Mouse (Mus musculus): Measurements from ENCODE around the gene Ldlrad3.

Ldlrad3 gene

DNA sequence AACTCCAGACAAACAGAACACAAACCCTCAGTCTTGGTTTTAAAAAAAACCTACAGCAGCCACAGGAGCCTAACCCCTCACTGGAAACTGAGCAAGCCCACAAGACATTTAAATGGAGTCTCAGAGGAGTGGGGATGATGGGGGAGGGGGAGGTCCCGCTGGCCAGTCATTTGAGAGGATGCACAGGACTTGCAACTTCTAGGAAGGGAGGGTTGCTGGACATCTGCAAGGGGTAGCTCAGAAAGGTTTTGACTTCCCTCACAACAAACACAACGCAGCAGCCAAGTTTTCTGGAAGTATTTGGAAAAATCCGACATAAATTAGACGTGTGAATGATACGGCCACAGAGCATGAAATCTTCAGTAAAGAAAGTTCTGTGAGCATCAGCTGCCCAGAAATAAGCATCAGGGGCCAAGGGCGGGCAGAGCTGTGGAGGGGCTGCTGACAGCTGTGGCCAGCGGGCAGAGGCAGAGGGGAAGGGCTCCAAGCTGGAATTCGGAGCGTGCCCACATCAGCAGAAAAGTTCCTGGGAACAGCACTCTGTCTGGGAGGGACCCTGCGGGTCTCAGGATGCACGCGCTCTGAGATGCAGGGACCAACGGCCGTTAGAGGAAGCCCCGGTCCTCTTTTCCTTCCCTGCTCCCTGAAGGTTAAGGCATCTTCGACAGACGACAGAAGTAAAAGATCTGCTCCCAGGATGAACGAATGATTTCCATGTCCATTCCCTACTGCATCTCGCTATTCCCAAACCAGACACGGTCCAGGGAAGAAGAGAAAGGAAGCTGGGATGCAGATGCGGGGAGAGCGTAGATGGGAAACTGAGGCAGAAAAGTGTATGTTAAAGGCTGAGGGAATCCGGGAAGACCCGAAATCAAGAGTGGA, 875 bp downstream of the Ldlrad3 start:
- no peak for DNase-seq

DNA sequence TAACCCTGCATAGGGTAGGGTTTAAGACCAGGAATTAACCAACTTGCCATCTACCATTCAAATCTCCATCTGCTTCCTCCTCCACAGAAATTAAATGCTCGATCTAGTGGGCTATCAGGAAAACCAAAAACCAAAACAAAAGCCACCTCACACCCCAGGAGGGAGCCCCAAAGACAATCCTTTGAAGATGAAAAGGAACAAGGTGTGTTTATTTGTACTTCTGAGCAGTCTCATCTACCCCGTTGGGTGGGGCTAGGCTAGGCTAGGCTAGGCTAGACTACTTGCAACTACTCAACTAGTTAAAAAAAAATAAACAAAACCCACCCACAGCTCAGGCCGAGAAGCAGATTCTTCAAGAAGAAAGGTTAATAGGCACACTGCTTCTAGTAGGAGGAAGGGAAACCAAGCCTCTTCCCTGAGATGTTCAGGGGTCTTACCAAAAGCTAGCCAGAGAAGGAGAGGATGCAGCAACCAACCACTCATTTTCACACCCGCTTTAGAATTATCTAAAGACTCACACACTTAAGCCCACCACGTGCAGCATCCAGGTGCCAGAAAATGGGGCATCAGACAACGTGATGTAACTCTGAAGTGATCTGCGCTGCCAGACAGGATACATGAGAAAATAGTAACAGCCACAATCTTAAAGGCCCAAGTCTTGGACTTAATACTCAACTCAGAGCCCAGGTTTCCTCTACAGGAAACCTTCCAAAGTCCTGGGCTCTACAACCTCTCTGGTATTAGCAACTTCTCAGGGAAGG, 2.3 kb downstream of the Ldlrad3 start:
- no peak for DNase-seq

- no peak for DNase-seq
These were observed 4.7 kb downstream of the Ldlrad3 start for GRCm38 (mm10) chr2:102181459-102181858.

GRCm38 (mm10) chr2:102176434-102176772, 9.8 kb downstream of the Ldlrad3 start:
- DNase-seq = no peak

- no peak for DNase-seq
These were observed 10.3 kb downstream of the Ldlrad3 start for GRCm38 (mm10) chr2:102175741-102176433.

DNA sequence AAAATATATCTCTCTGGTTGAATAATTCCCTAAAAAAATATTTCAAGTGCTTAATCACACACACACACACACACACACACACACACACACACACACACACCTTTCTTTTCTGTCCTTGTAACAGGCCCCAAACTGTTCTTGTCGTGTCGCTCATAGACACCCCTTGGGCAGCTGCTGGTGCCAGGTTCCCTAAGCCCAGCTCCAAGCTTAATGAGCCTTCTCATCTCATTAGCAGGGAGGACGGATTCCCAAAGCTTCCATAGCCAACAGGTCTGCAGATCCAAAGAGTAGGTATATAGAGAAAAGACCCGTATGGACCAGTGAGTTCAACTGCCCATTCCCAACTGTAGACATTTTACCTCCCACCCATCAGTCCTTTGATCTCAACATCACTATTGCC, 13.7 kb downstream of the Ldlrad3 start:
- no peak for DNase-seq

- DNase-seq = no peak
These were observed 19.4 kb downstream of the Ldlrad3 start for GRCm38 (mm10) chr2:102166550-102167325.

- DNase-seq = no peak
These were observed 23.1 kb downstream of the Ldlrad3 start for GRCm38 (mm10) chr2:102163106-102163505.

GRCm38 (mm10) chr2:102157555-102157954, 28.6 kb downstream of the Ldlrad3 start:
- no peak for DNase-seq

GRCm38 (mm10) chr2:102157010-102157409, 29.2 kb downstream of the Ldlrad3 start:
- DNase-seq = no peak

GRCm38 (mm10) chr2:102156460-102156859, 29.7 kb downstream of the Ldlrad3 start:
- DNase-seq = no peak

- DNase-seq = no peak
These were observed 30.7 kb downstream of the Ldlrad3 start for GRCm38 (mm10) chr2:102155306-102156015.

DNA sequence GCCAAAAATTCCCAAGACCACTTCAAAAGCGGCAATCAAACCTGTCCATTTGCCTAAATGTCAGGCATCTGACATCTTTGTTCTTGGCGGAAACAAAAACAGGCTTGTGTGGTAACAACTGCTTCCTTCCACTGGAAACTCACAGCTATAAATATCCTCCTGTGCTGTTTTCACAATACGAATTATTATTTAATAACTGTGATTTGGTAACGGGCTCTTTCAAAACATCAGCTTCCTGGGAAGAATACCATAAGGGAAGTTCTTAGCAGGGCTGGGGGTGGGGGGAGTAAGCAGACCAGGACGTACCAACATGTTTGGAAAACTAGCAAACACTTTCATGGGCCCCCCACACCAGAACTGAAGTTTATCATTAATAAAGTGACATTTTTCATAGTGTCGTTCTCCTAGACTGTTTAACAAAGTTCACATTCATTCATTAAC, 31.4 kb downstream of the Ldlrad3 start:
- DNase-seq = no peak

GRCm38 (mm10) chr2:102154328-102154727, 31.9 kb downstream of the Ldlrad3 start:
- DNase-seq = no peak

DNA sequence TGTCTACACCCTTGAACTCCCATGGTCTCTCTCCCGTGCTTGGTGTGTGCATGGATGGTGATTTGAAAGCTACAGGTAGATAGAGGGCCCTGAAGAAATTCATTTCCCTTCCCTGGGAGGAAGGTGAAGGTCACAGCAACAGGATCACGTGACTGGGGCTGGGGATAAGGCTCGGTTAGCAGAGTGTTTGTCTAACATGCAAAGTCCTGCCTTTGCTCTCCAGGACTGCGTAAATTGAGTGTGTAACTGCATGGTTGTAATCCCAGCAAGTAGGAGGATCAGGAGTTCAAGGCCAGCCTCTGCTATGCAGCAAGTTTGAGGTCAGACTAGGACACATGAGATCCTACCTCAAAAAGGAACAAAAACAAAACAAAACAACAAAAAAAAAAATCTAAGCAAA, 32.7 kb downstream of the Ldlrad3 start:
- no peak for DNase-seq

DNA sequence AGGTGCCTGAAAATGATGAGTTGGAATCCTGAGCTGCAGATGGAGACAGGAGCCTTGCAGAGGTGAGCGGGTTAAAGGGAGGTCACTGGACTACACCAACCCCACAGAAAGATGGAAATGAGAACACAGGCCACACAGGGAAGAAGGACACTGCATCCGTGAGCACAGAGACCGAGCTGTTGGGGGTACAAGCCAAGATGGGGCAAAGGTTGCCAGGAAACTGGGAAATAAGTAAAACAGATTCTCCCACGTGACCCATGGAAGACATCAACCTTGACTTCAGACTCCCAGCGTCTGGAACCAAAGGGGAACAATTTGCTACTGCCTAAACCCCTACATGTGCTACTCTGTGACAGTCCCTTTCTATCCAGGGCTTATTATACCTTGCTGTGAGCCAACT, 33.3 kb downstream of the Ldlrad3 start:
- DNase-seq = no peak

DNA sequence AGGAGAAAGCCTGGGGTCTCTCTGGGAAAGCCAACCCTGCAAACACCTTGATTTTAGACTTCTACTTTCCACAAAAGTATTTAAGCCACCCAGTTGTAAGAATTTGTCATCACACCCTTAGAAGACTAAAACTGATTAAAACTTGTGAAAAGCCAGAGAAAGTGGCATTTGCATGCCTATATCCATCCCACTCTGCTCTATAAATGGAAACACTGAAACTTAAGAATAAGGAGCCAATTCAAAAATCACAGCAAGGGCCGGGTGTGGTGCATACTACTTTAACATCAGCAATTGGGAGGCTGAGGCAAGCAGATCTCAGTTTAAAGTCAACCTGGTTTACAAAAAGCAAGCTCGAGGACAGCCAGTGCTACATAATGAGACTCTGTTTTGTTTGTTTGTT, 37.1 kb downstream of the Ldlrad3 start:
- DNase-seq = no peak

- DNase-seq = no peak
These were observed 38.1 kb downstream of the Ldlrad3 start for GRCm38 (mm10) chr2:102148093-102148492.

- DNase-seq = no peak
These were observed 38.6 kb downstream of the Ldlrad3 start for GRCm38 (mm10) chr2:102147561-102147960.

DNA sequence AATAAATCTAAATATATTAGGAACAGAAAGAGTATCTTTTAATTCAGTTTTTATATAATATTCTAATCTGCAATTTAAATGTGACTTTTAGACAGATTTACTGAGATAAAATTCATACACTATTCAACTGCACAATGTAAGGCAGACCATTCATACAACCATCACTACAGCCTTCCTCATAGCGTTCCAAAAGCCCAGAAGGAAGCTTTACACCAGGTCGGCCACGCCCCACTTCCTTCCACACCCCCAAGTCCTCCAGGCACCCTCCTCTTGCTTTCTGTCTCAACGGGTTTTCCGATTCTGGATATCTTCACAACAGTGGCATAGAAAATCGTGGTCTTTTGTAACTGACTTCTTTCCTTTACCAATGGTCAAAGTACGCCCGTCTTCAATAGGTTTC, 39.8 kb downstream of the Ldlrad3 start:
- no peak for DNase-seq

DNA sequence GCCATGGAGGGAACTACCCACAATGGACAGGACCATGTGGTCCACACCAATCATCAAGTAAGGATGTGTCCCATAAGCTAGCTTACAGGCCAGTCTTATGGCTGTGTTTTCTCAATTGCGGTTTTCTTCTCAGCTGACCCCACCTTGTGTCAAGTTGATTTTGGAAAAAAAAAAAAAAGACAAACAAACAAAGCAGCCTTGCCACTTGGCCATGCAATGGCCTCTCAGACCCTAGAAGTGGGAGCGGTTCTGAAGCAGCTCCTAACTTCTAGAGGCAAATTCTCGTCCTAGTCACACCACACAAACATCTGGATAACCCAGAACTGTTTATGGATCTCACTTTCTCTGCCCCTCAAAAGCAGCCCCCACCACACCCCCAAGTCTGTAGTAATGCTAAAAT, 41.1 kb downstream of the Ldlrad3 start:
- no peak for DNase-seq

- DNase-seq = no peak
These were observed 41.9 kb downstream of the Ldlrad3 start for GRCm38 (mm10) chr2:102144311-102144710.

All from cerebellum, postnatal 14 days (tissue).